Mouse (Mus musculus): ENCODE data around the gene Sprr2a1.
"Not testable (repeated sequence)": the region's sequence is repeated elsewhere in the genome, so short reads cannot be mapped to it uniquely, and the experiment has no call there.

GRCm38 (mm10) chr3:92219031-92219430 is 3.4 kb downstream of the Sprr2a1 start:
- TF ChIP-seq GATA1 (IDR thresholded peaks at IDR 0.05; ENCODE audit: borderline replicate concordance, low read length); FLI1 (IDR thresholded peaks at IDR 0.05; ENCODE audit: low read length): not testable (repeated sequence)

All from megakaryocyte, embryonic 14.5 days (primary cell).